Mouse (Mus musculus) CH12.LX (cell line): ENCODE measurements around the gene Kctd8. TPM values are rescaled to one million over a fixed set of nuclear protein-coding genes. Genes with fewer than 3 reads are reported as not detected.

Experiments used
- DNase-seq: peaks from one replicate; pipeline ENCODE4 v3.0.0-alpha.2; 2013; ENCODE audit errors: extremely low read depth
- H3K27ac ChIP-seq: 2 replicates; pipeline ENCODE4 v1.5.1; 2012; ENCODE audit warnings: low read depth, mild to moderate bottlenecking, control low read depth, moderate library complexity; ENCODE audit not compliant: insufficient read depth
- H3K27me3 ChIP-seq: replicated peaks from 2 replicates; pipeline ENCODE3; 2012; ENCODE audit warnings: inconsistent platforms
- H3K36me3 ChIP-seq, 2 experiments: replicated peaks in 1 of 2; 2 replicates each; pipeline versions ENCODE3 to v1.6.1; 2012; ENCODE audit warnings: inconsistent platforms in 1 of 2, low read length in 1 of 2, mild to moderate bottlenecking in 1 of 2, mixed read lengths in 1 of 2, moderate library complexity in 1 of 2; ENCODE audit not compliant: control insufficient read depth in 1 of 2, insufficient read depth in 1 of 2
- H3K4me1 ChIP-seq, 2 experiments: 2 replicates each; pipeline ENCODE4 v1.6.1; 2012; ENCODE audit warnings: inconsistent platforms in 1 of 2, moderate library complexity in 1 of 2; ENCODE audit not compliant: insufficient read depth in 2 of 2, control insufficient read depth in 1 of 2
- H3K4me2 ChIP-seq: 2 replicates; pipeline ENCODE4 v1.6.1; 2012; ENCODE audit warnings: low read depth, mild to moderate bottlenecking, control low read depth; ENCODE audit not compliant: poor library complexity, insufficient read depth, severe bottlenecking
- H3K4me3 ChIP-seq, 3 experiments: fragments of 150-350 bp in 1 of 3; sonication (generic) in 1 of 3; replicated peaks in 1 of 3; 2 replicates each; pipeline versions ENCODE3 to v1.5.1; 2011 to 2012; ENCODE audit warnings: low read depth in 2 of 3, low read length in 2 of 3, mild to moderate bottlenecking in 2 of 3, moderate library complexity in 2 of 3, control low read depth in 1 of 3, improper control_type of control experiment in 1 of 3, inconsistent platforms in 1 of 3, mixed read lengths in 1 of 3; ENCODE audit not compliant: poor library complexity in 1 of 3
- H3K79me2 ChIP-seq: replicated peaks from 2 replicates; pipeline ENCODE4 v1.6.1; 2012; ENCODE audit warnings: mild to moderate bottlenecking, moderate library complexity; ENCODE audit not compliant: control insufficient read depth, poor library complexity, insufficient read depth, severe bottlenecking; ENCODE audit errors: extremely low read depth
- H3K9ac ChIP-seq: 2 replicates; pipeline ENCODE4 v1.6.1; 2012; ENCODE audit warnings: low read depth, mild to moderate bottlenecking, control low read depth, moderate library complexity; ENCODE audit not compliant: insufficient read depth
- H3K9me3 ChIP-seq: replicated peaks from 2 replicates; pipeline ENCODE3; 2012; ENCODE audit warnings: low read length, inconsistent platforms, mixed read lengths
- CHD1 ChIP-seq: IDR thresholded peaks from 2 replicates; pipeline ENCODE4 v1.6.1; 2012; ENCODE audit warnings: low read depth, low read length, improper control_type of control experiment, inconsistent platforms
- CHD2 ChIP-seq: IDR thresholded peaks from 2 replicates; pipeline ENCODE4 v1.6.1; 2011; ENCODE audit warnings: low read length, improper control_type of control experiment
- CTCF ChIP-seq, 2 experiments: IDR thresholded peaks in 1 of 2; conservative IDR thresholded peaks in 1 of 2; 2 replicates each; pipeline ENCODE4 v1.5.1; 2011 to 2012; ENCODE audit warnings: low read depth in 2 of 2, low read length in 2 of 2, improper control_type of control experiment in 1 of 2, inconsistent platforms in 1 of 2, mild to moderate bottlenecking in 1 of 2, moderate library complexity in 1 of 2
- E2F4 ChIP-seq: IDR thresholded peaks from 2 replicates; pipeline ENCODE4 v1.6.1; 2011; ENCODE audit warnings: low read depth, low read length, improper control_type of control experiment; ENCODE audit not compliant: insufficient replicate concordance
- ELF1 ChIP-seq: IDR thresholded peaks from 2 replicates; pipeline ENCODE4 v1.6.1; 2014; ENCODE audit warnings: low read depth, mild to moderate bottlenecking, inconsistent platforms, low read length, improper control_type of control experiment
- GABPA ChIP-seq: IDR thresholded peaks from 2 replicates; pipeline ENCODE4 v1.6.1; 2012; ENCODE audit warnings: low read depth, low read length, improper control_type of control experiment, inconsistent platforms; ENCODE audit not compliant: insufficient replicate concordance
- HCFC1 ChIP-seq: IDR thresholded peaks from 2 replicates; pipeline ENCODE4 v1.6.1; 2012; ENCODE audit warnings: low read depth, mild to moderate bottlenecking, inconsistent platforms, low read length, improper control_type of control experiment
- KAT2A ChIP-seq: IDR thresholded peaks from 2 replicates; pipeline ENCODE4 v1.6.1; 2012; ENCODE audit warnings: low read length, improper control_type of control experiment, inconsistent platforms; ENCODE audit not compliant: insufficient replicate concordance
- MAFK ChIP-seq: IDR thresholded peaks from 2 replicates; pipeline ENCODE4 v1.6.1; 2011; ENCODE audit warnings: low read length, improper control_type of control experiment; ENCODE audit not compliant: insufficient replicate concordance
- MAX ChIP-seq: IDR thresholded peaks from 2 replicates; pipeline ENCODE4 v1.6.1; 2011; ENCODE audit warnings: low read length, improper control_type of control experiment
- MAZ ChIP-seq: IDR thresholded peaks from 2 replicates; pipeline ENCODE4 v1.6.1; 2012; ENCODE audit warnings: low read depth, mild to moderate bottlenecking, inconsistent platforms, low read length, improper control_type of control experiment, moderate library complexity
- MEF2A ChIP-seq: IDR thresholded peaks from 2 replicates; pipeline ENCODE4 v1.6.1; 2014; ENCODE audit warnings: low read depth, mild to moderate bottlenecking, inconsistent platforms, low read length, improper control_type of control experiment, borderline replicate concordance
- MXI1 ChIP-seq: IDR thresholded peaks from 2 replicates; pipeline ENCODE4 v1.6.1; 2011; ENCODE audit warnings: mild to moderate bottlenecking, low read depth, low read length, improper control_type of control experiment
- MYC ChIP-seq: IDR thresholded peaks from 2 replicates; pipeline ENCODE4 v1.6.1; 2011; ENCODE audit warnings: low read depth, mild to moderate bottlenecking, improper control_type of control experiment, low read length
- NELFE ChIP-seq: IDR thresholded peaks from 2 replicates; pipeline ENCODE4 v1.6.1; 2011; ENCODE audit warnings: low read depth, low read length, improper control_type of control experiment
- PAX5 ChIP-seq: IDR thresholded peaks from 2 replicates; pipeline ENCODE4 v1.6.1; 2012; ENCODE audit warnings: low read length, inconsistent platforms, mixed read lengths
- POLR2AphosphoS2 ChIP-seq: IDR thresholded peaks from 2 replicates; pipeline ENCODE4 v1.6.1; 2011; ENCODE audit warnings: low read depth, low read length, improper control_type of control experiment
- RAD21 ChIP-seq: IDR thresholded peaks from 2 replicates; pipeline ENCODE4 v1.6.1; 2011; ENCODE audit warnings: low read depth, mild to moderate bottlenecking, low read length, improper control_type of control experiment, moderate library complexity
- RCOR1 ChIP-seq: conservative IDR thresholded peaks from 2 replicates; pipeline ENCODE4 v1.6.1; 2012; ENCODE audit warnings: low read depth, mild to moderate bottlenecking, inconsistent platforms, low read length, improper control_type of control experiment
- SIN3A ChIP-seq: IDR thresholded peaks from 2 replicates; pipeline ENCODE4 v1.6.1; 2012; ENCODE audit warnings: low read length, improper control_type of control experiment, inconsistent platforms
- SMC3 ChIP-seq: IDR thresholded peaks from 2 replicates; pipeline ENCODE4 v1.6.1; 2011; ENCODE audit warnings: low read depth, low read length, improper control_type of control experiment
- TBP ChIP-seq: conservative IDR thresholded peaks from 2 replicates; pipeline ENCODE4 v1.6.1; 2011; ENCODE audit warnings: low read depth, low read length, improper control_type of control experiment
- USF1 ChIP-seq: IDR thresholded peaks from 2 replicates; pipeline ENCODE4 v1.6.1; 2014; ENCODE audit warnings: low read depth, mild to moderate bottlenecking, inconsistent platforms, low read length, improper control_type of control experiment
- ZMIZ1 ChIP-seq: IDR thresholded peaks from 2 replicates; pipeline ENCODE4 v1.6.1; 2012; ENCODE audit warnings: low read depth, mild to moderate bottlenecking, inconsistent platforms, low read length, improper control_type of control experiment
- dilution Hi-C: fragments of 300-500 bp; cut with MboI; formaldehyde crosslinking; loops from 2 replicates; pipeline ENCODE4 v1.14.3; 2020; ENCODE audit warnings: low sequenced_read_pairs; ENCODE audit not compliant: extremely low pct_unique_long_range_greater_than_20kb, extremely low pct_ligation_motif_present
- in situ Hi-C: fragments of 300-500 bp; cut with MboI; formaldehyde crosslinking; loops from 3 replicates; pipeline ENCODE4 v1.14.3; 2019; ENCODE audit warnings: low sequenced_read_pairs, low pct_ligation_motif_present, low pct_unique_long_range_greater_than_20kb, mixed read lengths
- polyA plus RNA-seq: library from polyadenylated mRNA; unstranded; fragments of >175 nt; gene quantifications from 2 replicates; pipeline ENCODE4 v1.2.1, GENCODE M21; 2012; ENCODE audit warnings: low read depth; ENCODE audit not compliant: insufficient read length
- total RNA-seq, 2 experiments: library from RNA; depleted of rRNA; stranded (reverse); fragments of 300-350 nt in 1 of 2; fragments of >200 nt in 1 of 2; gene quantifications; 2 replicates each; pipeline ENCODE4 v1.2.3; 2012 to 2014

The Kctd8 gene
- total and polyA plus RNA-seq, 3 experiments: not detected

GRCm38 (mm10) chr5:69227147-69227546 is 114.3 kb downstream of the Kctd8 start:
- no peaks in the 10 kb centered on the region for H3K9me3 ChIP-seq
- TF ChIP-seq MXI1 (no peak), MAZ (no peak), NELFE (no peak), ELF1 (no peak), TBP (no peak), HCFC1 (no peak), RCOR1 (no peak), ZMIZ1 (no peak), SIN3A (no peak), POLR2AphosphoS2 (no peak)
- dilution Hi-C loops (no loop called here), in situ Hi-C loops (no loop called here)
- no peaks in the 10 kb centered on the region for H3K36me3 ChIP-seq
- H3K27me3 ChIP-seq: no peaks in the 10 kb centered on the region
- H3K79me2 ChIP-seq: no peaks in the 10 kb centered on the region
- no peak overlapping the region for H3K27ac ChIP-seq
- H3K4me2 ChIP-seq: no peak overlapping the region
- no peak overlapping the region for H3K9ac ChIP-seq
- no peak for DNase-seq
- no peak overlapping the region for H3K4me3 ChIP-seq
- H3K4me1 ChIP-seq: no peaks in the 10 kb centered on the region

GRCm38 (mm10) chr5:69222608-69223007 is 118.9 kb downstream of the Kctd8 start:
- Histone ChIP-seq H3K36me3 (no peaks in the 10 kb centered on the region), H3K27me3 (no peaks in the 10 kb centered on the region), H3K4me3 (no peak overlapping the region), H3K27ac (no peak overlapping the region), H3K4me2 (no peak overlapping the region), H3K4me1 (no peaks in the 10 kb centered on the region), H3K79me2 (no peaks in the 10 kb centered on the region), H3K9ac (no peak overlapping the region), H3K9me3 (no peaks in the 10 kb centered on the region)
- TF ChIP-seq E2F4: no peak
- in situ Hi-C loops: no loop called here
- DNase-seq: no peak
- dilution Hi-C loops: no loop called here

GRCm38 (mm10) chr5:69215216-69215615 is 126.3 kb downstream of the Kctd8 start:
- no peak overlapping the region for H3K27ac ChIP-seq
- TF ChIP-seq PAX5 (no peak), RAD21 (no peak), CHD1 (no peak), POLR2AphosphoS2 (no peak), KAT2A (no peak), GABPA (no peak), NELFE (no peak), SMC3 (no peak), MEF2A (no peak), MAFK (no peak), TBP (no peak), ELF1 (no peak), MAX (no peak), USF1 (no peak), MAZ (no peak), E2F4 (no peak), CHD2 (no peak), SIN3A (no peak), MYC (no peak), CTCF (conservative IDR thresholded peaks at IDR 0.05 in 1 of 2, IDR thresholded peaks at IDR 0.05 in 1 of 2; ENCODE audit: low read depth in 2 of 2, low read length in 2 of 2) (no peak)
- TF ChIP-seq, all 38 proteins: peak for 0
- Histone ChIP-seq H3K27me3 (no peaks in the 10 kb centered on the region), H3K4me3 (no peak overlapping the region), H3K9ac (no peak overlapping the region), H3K9me3 (no peaks in the 10 kb centered on the region), H3K79me2 (no peaks in the 10 kb centered on the region), H3K36me3 (no peaks in the 10 kb centered on the region), H3K4me2 (no peak overlapping the region), H3K4me1 (no peaks in the 10 kb centered on the region)
- no peak for DNase-seq
- dilution Hi-C loops: no loop called here
- in situ Hi-C loops: no loop called here
